8 mouse cellular contexts compared by ENCODE assay signal in the genomic region with DNA sequence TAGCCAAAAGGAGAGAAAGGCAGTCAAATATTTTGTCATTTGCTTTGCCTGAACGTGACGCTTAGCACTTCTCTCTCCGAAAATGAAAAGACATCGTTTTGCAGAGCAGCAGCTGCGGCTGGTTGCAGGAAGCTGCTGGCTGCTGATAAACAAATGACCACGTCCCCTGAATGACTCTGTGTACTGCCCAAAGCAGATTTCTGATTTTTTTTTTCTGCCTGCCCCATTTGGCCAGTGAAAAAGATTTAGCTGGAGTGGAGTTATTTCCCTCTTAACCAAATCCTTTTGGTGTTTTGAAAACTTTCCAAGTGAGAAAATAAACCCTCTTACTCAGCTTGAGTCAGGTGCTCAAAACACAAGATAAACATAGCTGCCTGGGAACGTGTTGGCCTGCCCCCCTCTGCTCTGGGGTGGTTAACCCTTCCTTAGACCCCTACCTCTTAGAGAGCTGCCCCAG.
DNase-seq lines count a peak whose midpoint lies in the region; ATAC-seq lines count a peak whose summit lies in the region.

No protein-coding gene starts in this region.

- intact Hi-C loops in gastrocnemius, postnatal 14 days (cut with DNase I; ENCODE audit: low total_unique reads) = no loop called here

- H3K27ac ChIP-seq in liver, embryonic 11.5 days (ENCODE audit: low read depth, low read length) = no peak overlapping the region

- H3K36me3 ChIP-seq in liver, embryonic 11.5 days (ENCODE audit: control insufficient read depth, insufficient read depth, low read length) = no peaks in the 10 kb centered on the region

- peak overlapping the region; percentile 37; the same call in 1 of the 2 replicates for H3K4me2 ChIP-seq in liver, embryonic 11.5 days

- WGBS in liver, embryonic 11.5 days = 2% methylated on average over 7 of the region's 7 CpGs

- no peaks in the 10 kb centered on the region for H3K9me3 ChIP-seq in liver, embryonic 11.5 days (ENCODE audit: control insufficient read depth, low read length)

- no peaks in the 10 kb centered on the region for H3K27me3 ChIP-seq in liver, embryonic 11.5 days (replicated peaks; ENCODE audit: control insufficient read depth, insufficient read depth, low read length)

- H3K4me1 ChIP-seq in liver, embryonic 11.5 days (replicated peaks; ENCODE audit: control insufficient read depth, insufficient read depth, low read length) = peaks cover 2% of the 10 kb centered on the region; the same call in 1 of the 2 replicates

- H3K9ac ChIP-seq in liver, embryonic 11.5 days (ENCODE audit: low read depth, low read length) = no peak overlapping the region

- peak; percentile 15 for DNase-seq in gastrocnemius, adult 18-20 months (ENCODE audit: low spot score)
- no peak for DNase-seq in gastrocnemius, postnatal 14 days
- DNase-seq in right cerebral cortex, postnatal 25 days = peak; percentile 19
- no peak for DNase-seq in right cerebral cortex, postnatal 36 days (ENCODE audit: low spot score in 2 of 2)
- no peak for DNase-seq in liver, embryonic 11.5 days (ENCODE audit: low spot score)
- no peak for DNase-seq in spleen, postnatal 10 days (ENCODE audit: low spot score in 2 of 2)
- DNase-seq in thymus, postnatal 36 days = no peak
- DNase-seq in layer of hippocampus, adult 8-10 months (ENCODE audit: low spot score in 2 of 2) = no peak

- ATAC-seq in liver, embryonic 11.5 days (replicated peaks; ENCODE audit: low FRiP score) = no peak

- no peak overlapping the region for H3K4me3 ChIP-seq in liver, embryonic 11.5 days (ENCODE audit: low read depth, low read length)

Comparison
In these comparisons a context has a peak if more than half of its experiments do, and no peak if none do; other contexts are left out.
1. DNase-seq: peak in gastrocnemius, adult 18-20 months (single experiment) and right cerebral cortex, postnatal 25 days (single experiment); none in gastrocnemius, postnatal 14 days (single experiment), right cerebral cortex, postnatal 36 days (0 of 2), liver, embryonic 11.5 days (single experiment), spleen, postnatal 10 days (0 of 2), thymus, postnatal 36 days (0 of 2) and layer of hippocampus, adult 8-10 months (0 of 2).